Mouse (Mus musculus): ENCODE results near the gene Gm33815. TPM values are rescaled to one million over a fixed set of nuclear protein-coding genes. Genes with fewer than 3 reads are reported as not detected.
"Not testable (repeated sequence)": the region's sequence is repeated elsewhere in the genome, so short reads cannot be mapped to it uniquely, and the experiment has no call there.

The Gm33815 gene
- polyA plus RNA-seq (2012; ENCODE audit: insufficient read depth, insufficient read length, missing spikeins): not detected in 2 replicates

- not testable (repeated sequence) for H3K4me3 ChIP-seq (ENCODE audit: insufficient read depth, low read depth, low read length); H3K27ac ChIP-seq (replicated peaks; ENCODE audit: low read depth, low read length); H3K4me1 ChIP-seq (ENCODE audit: control insufficient read depth, insufficient read depth, insufficient read length, low read length)
These were observed at the start of gene Gm33815 for GRCm38 (mm10) chrY:69320832-69321231. Gene Gm33815, plus strand, starts transcription at chrY:69321132.
